Mouse (Mus musculus) heart, embryonic 10.5 days (tissue): ENCODE results near the gene Epb41l2. TPM values are rescaled to one million over a fixed set of nuclear protein-coding genes. Genes with fewer than 3 reads are reported as not detected.
A peak's percentile ranks its signal among the peaks of the same experiment; 100 is the strongest.

Experiments
- DNase-seq: peaks from one replicate; pipeline ENCODE4 v3.0.0-alpha.2; 2017; ENCODE audit warnings: low spot score
- H3K27ac ChIP-seq: fragments of 300-500 bp; sonication (generic); 2 replicates; pipeline ENCODE4 v1.5.1; 2016; ENCODE audit warnings: mild to moderate bottlenecking
- H3K27me3 ChIP-seq: fragments of 300-500 bp; sonication (generic); 2 replicates; pipeline ENCODE4 v1.6.1; 2016; ENCODE audit warnings: mild to moderate bottlenecking; ENCODE audit not compliant: poor library complexity, insufficient read depth, severe bottlenecking
- H3K36me3 ChIP-seq: fragments of 300-500 bp; sonication (generic); 2 replicates; pipeline ENCODE4 v1.6.1; 2016; ENCODE audit warnings: mild to moderate bottlenecking, moderate library complexity
- H3K4me1 ChIP-seq: fragments of 300-500 bp; sonication (generic); 2 replicates; pipeline ENCODE4 v1.6.1; 2016; ENCODE audit warnings: mild to moderate bottlenecking
- H3K4me3 ChIP-seq: fragments of 300-500 bp; sonication (generic); 2 replicates; pipeline ENCODE4 v1.5.1; 2016; ENCODE audit warnings: mild to moderate bottlenecking, moderate library complexity
- H3K9me3 ChIP-seq: fragments of 300-500 bp; sonication (generic); 2 replicates; pipeline ENCODE4 v1.6.1; 2016; ENCODE audit warnings: mild to moderate bottlenecking, moderate library complexity
- WGBS: fragments of 180-500 bp; shearing (Covaris S2); methylation state at CpG from one replicate; pipeline ENCODE4 v1.1.7; 2016; 5-methylcytosine and 5-hydroxymethylcytosine counted together
- polyA plus RNA-seq: library from polyadenylated mRNA; unstranded; fragments of >200 nt; fragmentation: Nextera tagmentation; extraction: Ambion mirVana; gene quantifications from 2 replicates; pipeline ENCODE4 v1.2.1, GENCODE M21; 2016

Epb41l2 gene
- polyA plus RNA-seq, 1 experiment from 2014 or later = 55.6 TPM

- Histone ChIP-seq H3K36me3 (no peaks in the 10 kb centered on the region), H3K4me3 (no peak overlapping the region), H3K9me3 (no peaks in the 10 kb centered on the region), H3K27ac (no peak overlapping the region), H3K27me3 (no peaks in the 10 kb centered on the region), H3K4me1 (peaks cover 24% of the 10 kb centered on the region; the same call in 1 of the 2 replicates)
- 83% methylated on average over 9 of the region's 9 CpGs for WGBS
- no peak for DNase-seq
Observed at GRCm38 (mm10) chr10:25453150-25453549, 93.6 kb downstream of the Epb41l2 start.

DNA sequence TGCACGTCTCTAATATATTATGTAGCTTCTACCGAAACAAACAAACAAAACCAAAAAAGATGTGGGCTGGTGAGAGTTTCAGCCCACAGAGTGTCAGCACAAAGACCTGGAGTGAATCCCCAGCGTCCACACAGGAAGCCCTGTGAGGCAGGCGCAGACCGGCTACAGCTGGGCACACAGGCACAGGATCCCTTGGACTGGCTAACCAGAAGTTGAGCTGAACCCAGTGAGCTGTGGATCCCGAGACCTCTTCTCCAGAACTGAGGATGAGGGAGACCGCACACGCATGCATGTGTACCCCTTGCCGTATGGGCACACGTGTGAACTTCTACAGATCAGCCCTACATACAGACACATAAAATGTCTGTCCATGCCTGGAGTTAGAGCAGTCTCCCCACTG lies 94.2 kb downstream of the Epb41l2 start:
- 89% methylated on average over 10 of the region's 10 CpGs for WGBS
- Histone ChIP-seq H3K27ac (no peak overlapping the region), H3K27me3 (no peaks in the 10 kb centered on the region)

GRCm38 (mm10) chr10:25457118-25457517 lies 97.5 kb downstream of the Epb41l2 start:
- 65% methylated on average over 6 of the region's 6 CpGs for WGBS
- DNase-seq = no peak
- H3K36me3 ChIP-seq = no peaks in the 10 kb centered on the region
- peaks cover 18% of the 10 kb centered on the region for H3K4me1 ChIP-seq
- no peak overlapping the region for H3K27ac ChIP-seq
- H3K27me3 ChIP-seq = no peaks in the 10 kb centered on the region
- H3K9me3 ChIP-seq = no peaks in the 10 kb centered on the region
- H3K4me3 ChIP-seq = no peak overlapping the region

More for the DNA sequence above, 94.2 kb downstream of the Epb41l2 start:
- DNase-seq = no peak
- Histone ChIP-seq H3K4me3 (no peak overlapping the region), H3K36me3 (no peaks in the 10 kb centered on the region), H3K4me1 (peaks cover 24% of the 10 kb centered on the region; the same call in 1 of the 2 replicates), H3K9me3 (no peaks in the 10 kb centered on the region)

GRCm38 (mm10) chr10:25457996-25458395 lies 98.4 kb downstream of the Epb41l2 start:
- 79% methylated on average over 4 of the region's 4 CpGs for WGBS
- Histone ChIP-seq H3K9me3 (no peaks in the 10 kb centered on the region), H3K27ac (no peak overlapping the region), H3K4me3 (no peak overlapping the region), H3K36me3 (no peaks in the 10 kb centered on the region), H3K27me3 (no peaks in the 10 kb centered on the region), H3K4me1 (peaks cover 24% of the 10 kb centered on the region)
- DNase-seq = no peak

DNA sequence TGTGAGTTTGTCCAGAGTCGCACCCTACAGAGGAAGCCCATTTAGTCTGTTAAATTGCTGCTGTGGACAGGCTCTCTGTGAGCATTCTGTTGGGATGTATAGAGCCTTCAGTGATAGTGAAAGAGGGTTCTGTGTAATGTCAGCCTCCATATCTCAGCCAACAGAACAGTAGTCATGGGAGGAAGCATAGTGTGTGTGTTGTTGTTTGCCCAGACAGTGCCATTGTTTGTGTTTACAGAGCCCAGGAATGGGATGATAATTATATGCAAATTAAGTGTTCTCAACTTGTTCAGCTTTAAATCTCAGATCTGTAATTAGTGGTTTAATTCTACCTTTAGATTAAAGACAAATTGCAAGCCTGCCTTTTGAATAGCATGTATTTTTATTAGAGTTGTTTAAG lies 102.2 kb downstream of the Epb41l2 start:
- no peak for DNase-seq
- peaks cover 35% of the 10 kb centered on the region for H3K4me1 ChIP-seq
- H3K9me3 ChIP-seq = no peaks in the 10 kb centered on the region
- H3K27me3 ChIP-seq = no peaks in the 10 kb centered on the region
- H3K4me3 ChIP-seq = no peak overlapping the region
- no peak overlapping the region for H3K27ac ChIP-seq
- 33% methylated on average over 1 of the region's 1 CpGs for WGBS
- H3K36me3 ChIP-seq = no peaks in the 10 kb centered on the region

- H3K4me1 ChIP-seq = peaks cover 30% of the 10 kb centered on the region
- H3K27ac ChIP-seq = no peak overlapping the region
- WGBS = 58% methylated on average over 3 of the region's 3 CpGs
Observed at GRCm38 (mm10) chr10:25462669-25463068, 103.1 kb downstream of the Epb41l2 start.

DNA sequence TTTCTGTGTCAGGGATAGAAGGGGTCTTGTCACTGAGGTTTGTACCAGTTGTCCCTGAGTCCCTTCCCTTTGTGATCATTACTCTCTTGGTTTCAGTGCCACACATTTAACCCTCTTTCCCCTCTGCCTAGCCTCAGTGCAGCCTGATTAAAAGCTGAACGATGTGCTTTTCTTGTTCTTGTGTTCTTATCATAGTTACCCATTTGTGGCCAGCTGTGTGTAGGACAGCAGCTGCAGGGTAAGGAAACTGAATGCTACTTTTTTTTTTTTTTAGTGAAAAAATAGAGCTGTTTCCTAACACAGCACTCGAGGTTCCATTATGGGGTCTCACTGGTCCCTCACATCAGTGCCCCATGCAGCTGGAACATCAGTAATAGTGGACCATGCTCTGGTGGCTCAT lies 106.9 kb downstream of the Epb41l2 start:
- Histone ChIP-seq H3K27ac (0 out of 2 replicates have a peak overlapping the region, but pooled peaks have one; percentile 26), H3K36me3 (peaks cover 12% of the 10 kb centered on the region; the same call in 1 of the 2 replicates), H3K9me3 (no peaks in the 10 kb centered on the region), H3K4me3 (no peak overlapping the region), H3K4me1 (peaks cover 26% of the 10 kb centered on the region), H3K27me3 (no peaks in the 10 kb centered on the region)
- WGBS = 25% methylated on average over 2 of the region's 2 CpGs
- no peak for DNase-seq

More at GRCm38 (mm10) chr10:25462669-25463068, 103.1 kb downstream of the Epb41l2 start:
- no peak overlapping the region for H3K4me3 ChIP-seq
- no peaks in the 10 kb centered on the region for H3K36me3 ChIP-seq
- no peaks in the 10 kb centered on the region for H3K27me3 ChIP-seq
- DNase-seq = no peak
- H3K9me3 ChIP-seq = no peaks in the 10 kb centered on the region

GRCm38 (mm10) chr10:25471944-25472343 lies 112.3 kb downstream of the Epb41l2 start:
- WGBS = 91% methylated on average over 2 of the region's 2 CpGs
- no peak overlapping the region for H3K4me3 ChIP-seq

DNA sequence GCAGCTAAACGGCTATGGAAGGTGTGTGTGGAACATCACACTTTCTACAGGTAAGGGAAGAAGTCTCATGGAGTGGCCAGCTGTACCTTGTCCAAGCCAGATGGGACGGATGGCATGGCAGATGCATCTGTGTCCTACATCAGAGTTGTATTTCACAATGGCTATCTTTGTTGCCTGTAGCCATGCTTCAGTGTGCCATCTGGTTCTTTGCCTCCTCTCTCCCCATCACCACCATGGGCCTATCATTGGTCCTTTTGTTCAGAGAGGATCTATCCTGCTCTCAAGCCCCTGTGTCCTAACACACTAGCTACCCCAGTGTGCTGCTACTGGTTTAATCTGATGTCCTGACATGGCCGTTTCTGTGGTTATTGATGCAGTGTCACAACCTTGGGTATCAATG lies 120.1 kb downstream of the Epb41l2 start:
- Histone ChIP-seq H3K27ac (no peak overlapping the region), H3K27me3 (no peaks in the 10 kb centered on the region), H3K36me3 (peaks cover 30% of the 10 kb centered on the region), H3K4me1 (peaks cover 13% of the 10 kb centered on the region), H3K9me3 (no peaks in the 10 kb centered on the region), H3K4me3 (no peak overlapping the region)
- 93% methylated on average over 3 of the region's 3 CpGs for WGBS
- DNase-seq = no peak

More at GRCm38 (mm10) chr10:25471944-25472343, 112.3 kb downstream of the Epb41l2 start:
- Histone ChIP-seq H3K4me1 (peaks cover 6% of the 10 kb centered on the region; the same call in 1 of the 2 replicates), H3K9me3 (no peaks in the 10 kb centered on the region), H3K27ac (no peak overlapping the region), H3K27me3 (no peaks in the 10 kb centered on the region), H3K36me3 (peaks cover 33% of the 10 kb centered on the region; the same call in 1 of the 2 replicates)
- no peak for DNase-seq

GRCm38 (mm10) chr10:25482791-25483190 lies 123.2 kb downstream of the Epb41l2 start:
- WGBS = 68% methylated on average over 5 of the region's 5 CpGs
- no peaks in the 10 kb centered on the region for H3K27me3 ChIP-seq
- H3K9me3 ChIP-seq = no peaks in the 10 kb centered on the region
- H3K4me3 ChIP-seq = no peak overlapping the region
- no peak for DNase-seq
- no peak overlapping the region for H3K27ac ChIP-seq
- peaks cover 7% of the 10 kb centered on the region for H3K4me1 ChIP-seq
- H3K36me3 ChIP-seq = peaks cover 28% of the 10 kb centered on the region

GRCm38 (mm10) chr10:25488456-25488855 lies 128.9 kb downstream of the Epb41l2 start:
- 10% methylated on average over 1 of the region's 1 CpGs for WGBS
- no peak overlapping the region for H3K27ac ChIP-seq

GRCm38 (mm10) chr10:25499323-25500071 lies 139.9 kb downstream of the Epb41l2 start:
- WGBS = 59% methylated on average over 10 of the region's 10 CpGs
- no peak for DNase-seq

More at GRCm38 (mm10) chr10:25488456-25488855, 128.9 kb downstream of the Epb41l2 start:
- peaks cover 12% of the 10 kb centered on the region; the same call in 1 of the 2 replicates for H3K36me3 ChIP-seq
- no peaks in the 10 kb centered on the region for H3K4me1 ChIP-seq
- H3K27me3 ChIP-seq = no peaks in the 10 kb centered on the region
- no peaks in the 10 kb centered on the region for H3K9me3 ChIP-seq
- H3K4me3 ChIP-seq = no peak overlapping the region
- no peak for DNase-seq

DNA sequence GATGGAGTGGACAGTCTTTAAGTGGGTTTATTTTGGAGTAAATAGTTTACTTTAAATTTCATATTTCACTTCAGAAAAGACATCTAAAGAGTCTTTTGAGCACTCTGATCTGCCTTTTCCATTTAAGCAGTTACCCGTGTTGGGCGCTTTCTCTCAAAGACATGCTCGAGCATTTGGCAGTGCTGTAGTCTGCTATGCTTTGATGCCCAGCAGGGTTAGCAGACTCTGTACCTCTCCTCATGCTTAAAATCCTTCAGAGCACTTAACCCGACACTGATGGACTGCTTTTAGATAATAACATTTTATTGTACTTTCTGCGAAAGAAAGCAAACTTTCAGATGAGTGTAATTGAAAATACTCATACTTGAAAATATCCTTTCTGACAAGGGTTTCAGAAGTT lies 143.7 kb downstream of the Epb41l2 start:
- Histone ChIP-seq H3K4me1 (peaks cover 9% of the 10 kb centered on the region; the same call in 1 of the 2 replicates), H3K36me3 (peaks cover 55% of the 10 kb centered on the region), H3K9me3 (no peaks in the 10 kb centered on the region), H3K27me3 (no peaks in the 10 kb centered on the region), H3K4me3 (no peak overlapping the region), H3K27ac (no peak overlapping the region)
- WGBS = 82% methylated on average over 5 of the region's 5 CpGs
- no peak for DNase-seq

More at GRCm38 (mm10) chr10:25499323-25500071, 139.9 kb downstream of the Epb41l2 start:
- H3K4me1 ChIP-seq = peaks cover 9% of the 10 kb centered on the region; the same call in 1 of the 2 replicates
- no peaks in the 10 kb centered on the region for H3K9me3 ChIP-seq
- H3K36me3 ChIP-seq = peaks cover 27% of the 10 kb centered on the region
- no peaks in the 10 kb centered on the region for H3K27me3 ChIP-seq
- H3K27ac ChIP-seq = no peak overlapping the region
- no peak overlapping the region for H3K4me3 ChIP-seq
